Mouse (Mus musculus) gastrocnemius, adult 8-10 months (tissue): ENCODE measurements at regions not wholly inside any gene's neighbourhood (a gene's known extent, or its start where the extent isn't known, plus 50 kb on each side); places are given as distances from the start of the nearest gene placed in this dataset.

ENCODE experiments used
- DNase-seq, 2 experiments: peaks; one replicate each; pipeline ENCODE4 v3.0.0; 2022; ENCODE audit warnings: low spot score in 2 of 2

DNA sequence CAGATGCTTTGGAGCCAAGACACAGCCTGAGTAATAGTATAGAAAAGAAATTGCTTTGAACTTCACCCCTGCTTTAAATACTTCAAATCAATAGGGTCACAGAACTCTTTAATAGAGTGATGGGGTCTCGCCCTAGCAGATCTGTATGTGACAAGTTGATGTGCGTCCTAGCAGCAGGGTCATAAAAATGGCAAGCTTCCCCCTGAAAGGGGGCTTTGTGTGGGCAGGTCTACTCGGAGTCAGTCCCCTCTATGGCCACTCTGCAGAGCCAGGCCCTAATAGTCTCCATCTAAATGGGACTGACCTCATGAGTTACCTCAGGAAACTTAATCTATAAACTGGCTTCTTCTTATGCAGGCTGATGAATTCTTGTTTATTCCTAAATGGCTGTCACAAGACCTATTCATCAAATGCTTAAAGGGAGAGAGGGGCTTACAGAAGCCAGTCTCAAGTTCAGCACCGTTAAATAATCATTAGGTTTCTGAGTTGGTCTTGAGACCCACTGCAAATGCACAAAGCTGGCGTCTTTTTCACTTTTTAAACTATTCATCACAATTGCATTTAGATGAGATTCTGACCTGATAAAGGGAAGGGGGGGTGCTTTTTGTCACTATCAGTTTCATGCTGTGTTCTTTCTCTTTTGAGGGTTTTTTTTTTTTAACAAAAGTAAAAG lies 457.0 kb upstream of the Fam92a start:
- DNase-seq = no peak

DNA sequence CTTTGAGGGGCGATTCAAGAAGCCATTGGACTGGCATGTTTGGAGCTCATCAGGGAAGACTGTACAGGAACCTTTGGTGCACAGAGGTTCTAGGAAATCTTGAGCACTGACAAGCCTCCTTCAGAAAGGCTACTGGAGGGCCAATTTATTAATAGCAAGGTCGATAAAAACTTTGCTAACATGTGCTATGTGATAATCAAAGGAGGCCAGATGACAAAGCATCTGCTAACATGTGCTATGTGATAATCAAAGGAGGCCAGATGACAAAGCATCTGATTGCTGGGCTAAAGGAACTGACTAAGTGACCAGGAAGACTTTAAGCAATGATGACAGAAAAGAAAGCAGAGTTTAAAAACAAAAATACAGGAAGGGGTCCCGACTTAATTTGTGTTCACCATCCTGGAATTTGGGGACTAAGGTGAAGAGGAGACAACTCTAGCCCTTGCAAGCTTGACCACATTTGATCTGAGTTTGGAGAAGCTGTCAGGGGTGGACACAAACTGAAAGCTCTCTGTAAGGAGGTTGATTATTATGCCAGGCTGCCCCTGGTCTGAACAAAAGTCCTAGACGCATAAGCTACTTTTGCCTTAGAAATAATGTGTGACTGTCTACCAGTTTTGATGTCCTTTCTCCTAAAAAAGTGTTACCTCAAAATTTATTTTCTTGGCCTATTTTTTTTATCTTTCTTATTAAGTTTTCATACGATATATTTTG lies 455.5 kb upstream of the Fam92a start:
- DNase-seq = no peak

- no peak for DNase-seq
Observed at GRCm38 (mm10) chr4:12620756-12621270, 449.0 kb upstream of the Fam92a start.

GRCm38 (mm10) chr4:12620059-12620755 lies 448.4 kb upstream of the Fam92a start:
- DNase-seq = no peak

GRCm38 (mm10) chr4:12616665-12617064 lies 444.9 kb upstream of the Fam92a start:
- DNase-seq = no peak

DNA sequence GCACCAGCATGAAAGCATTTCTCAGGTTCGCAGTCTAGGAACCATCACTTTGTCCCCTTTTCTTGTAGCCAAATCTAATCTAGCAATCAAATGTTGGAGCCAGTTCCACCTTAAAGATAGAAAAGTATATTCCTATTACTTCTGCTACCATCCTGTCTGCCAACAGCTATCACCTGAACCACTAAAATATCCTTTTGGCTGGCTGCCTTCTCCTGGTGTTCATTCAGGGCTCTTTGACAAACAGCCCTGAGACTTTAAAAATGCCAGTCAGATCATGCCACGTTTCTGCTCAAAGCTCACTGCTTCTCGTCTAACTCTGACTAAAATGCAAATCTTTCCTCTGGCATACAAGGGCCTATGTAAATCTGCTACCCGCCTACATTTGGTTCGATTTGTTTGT lies 439.7 kb upstream of the Fam92a start:
- DNase-seq = no peak

DNA sequence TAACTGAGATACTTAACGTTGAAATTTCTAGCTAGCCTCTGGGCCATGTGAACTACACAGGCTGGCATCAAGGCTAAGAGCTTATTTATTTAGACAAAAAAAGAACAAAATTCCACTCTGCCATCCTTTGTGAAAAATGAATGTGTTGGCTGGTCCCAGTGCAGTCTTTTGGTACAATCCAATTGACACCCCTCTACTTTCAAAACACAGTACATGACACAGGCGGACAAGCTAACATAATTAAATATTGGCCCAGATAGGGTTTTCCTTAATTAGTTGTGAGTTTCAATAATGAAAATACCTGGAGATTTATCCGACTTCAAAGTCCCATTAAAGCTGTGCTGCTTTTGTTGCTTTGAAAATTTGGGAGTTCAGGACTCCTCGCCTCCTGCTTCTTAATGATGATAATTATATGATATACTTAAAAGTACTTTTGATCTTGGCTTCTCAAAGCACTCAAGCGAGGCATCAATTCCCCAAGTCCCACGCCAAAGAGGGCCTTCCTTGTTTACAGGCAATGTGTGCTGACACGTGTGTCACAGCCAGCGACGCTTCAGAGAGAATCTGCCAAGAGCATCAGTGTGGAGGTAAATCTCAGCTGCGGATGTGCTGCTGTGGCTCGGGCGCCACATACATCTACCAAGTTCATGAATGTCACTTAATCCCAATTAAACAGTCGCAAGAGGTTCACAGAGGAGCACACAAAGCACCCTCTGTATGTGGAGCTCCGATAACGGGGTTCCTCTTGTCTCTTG lies 429.5 kb upstream of the Fam92a start:
- DNase-seq = no peak

DNA sequence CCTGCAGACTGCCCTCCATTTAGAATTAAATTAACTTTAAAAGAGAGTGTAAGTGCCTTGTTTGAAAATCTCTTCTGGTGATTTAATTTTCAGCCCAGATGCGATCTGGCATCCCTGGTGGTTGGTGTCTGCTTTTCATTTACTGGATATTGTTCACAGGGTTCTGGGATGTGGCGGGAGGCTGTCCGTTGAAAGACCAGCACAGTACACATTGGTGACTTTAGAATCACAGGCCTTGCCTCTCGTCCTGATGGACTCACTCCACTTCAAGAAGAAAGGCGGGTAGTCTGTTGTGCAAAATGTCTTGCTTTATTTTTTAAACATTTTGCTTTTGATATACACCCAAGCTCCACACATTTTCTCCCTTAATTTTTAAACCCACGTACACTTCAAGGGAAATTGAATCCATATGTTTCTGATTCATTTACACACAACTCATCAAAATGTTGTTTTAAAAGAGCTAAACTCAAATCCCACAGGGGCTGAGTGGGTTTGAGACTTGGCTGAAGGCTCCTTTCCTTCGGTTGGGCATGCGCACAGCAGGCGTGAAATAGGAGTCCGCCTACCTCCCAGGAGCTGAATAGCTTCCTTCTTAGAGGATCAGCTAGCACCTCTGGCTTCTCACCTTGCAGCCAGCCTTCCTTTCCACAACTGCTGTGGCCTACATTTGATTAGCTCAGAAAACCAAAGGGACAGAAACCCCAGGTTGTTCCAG lies 424.1 kb upstream of the Fam92a start:
- DNase-seq = no peak

- no peak for DNase-seq
Observed at GRCm38 (mm10) chr4:12592973-12593372, 421.2 kb upstream of the Fam92a start.

DNA sequence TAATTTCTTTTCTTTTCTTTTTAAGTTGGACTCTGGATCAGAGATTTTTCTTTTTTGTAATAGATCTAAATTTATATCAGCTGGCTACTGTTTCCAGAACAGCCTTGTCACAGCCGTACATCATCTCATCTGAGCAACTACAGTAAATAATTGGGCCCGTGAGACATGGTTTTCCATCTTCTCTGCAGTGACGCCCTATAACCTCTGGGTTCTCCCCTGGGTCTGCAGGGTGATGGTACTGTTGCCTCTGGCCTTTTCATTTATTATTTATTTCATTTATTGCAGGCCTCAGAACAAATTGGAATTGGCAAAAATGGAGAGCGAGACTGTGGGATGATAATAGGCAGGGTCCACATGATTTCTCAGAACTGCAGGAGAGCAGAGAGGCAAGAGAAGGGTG lies 406.3 kb upstream of the Fam92a start:
- DNase-seq = no peak

DNA sequence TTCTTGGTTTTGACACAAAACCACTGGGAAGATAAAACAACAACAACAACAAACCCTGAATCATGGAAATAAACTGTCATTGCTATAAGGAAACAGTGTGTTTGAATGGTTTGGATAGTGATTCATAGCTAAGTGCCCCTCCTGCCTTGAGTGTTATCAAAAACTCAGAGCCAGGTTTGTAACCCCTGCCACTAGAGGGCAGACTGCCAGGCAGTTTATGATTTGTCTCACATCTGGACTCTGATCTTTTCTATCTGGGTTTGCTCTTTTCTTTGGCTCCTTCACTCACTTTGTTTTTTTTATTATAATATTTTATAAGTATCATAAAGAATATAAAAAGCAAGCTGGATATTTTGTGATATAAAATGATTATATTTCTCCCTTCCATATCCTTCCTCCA lies 400.1 kb upstream of the Fam92a start:
- DNase-seq = no peak

- no peak for DNase-seq
Observed at GRCm38 (mm10) chr4:12570689-12571088, 398.9 kb upstream of the Fam92a start.

DNA sequence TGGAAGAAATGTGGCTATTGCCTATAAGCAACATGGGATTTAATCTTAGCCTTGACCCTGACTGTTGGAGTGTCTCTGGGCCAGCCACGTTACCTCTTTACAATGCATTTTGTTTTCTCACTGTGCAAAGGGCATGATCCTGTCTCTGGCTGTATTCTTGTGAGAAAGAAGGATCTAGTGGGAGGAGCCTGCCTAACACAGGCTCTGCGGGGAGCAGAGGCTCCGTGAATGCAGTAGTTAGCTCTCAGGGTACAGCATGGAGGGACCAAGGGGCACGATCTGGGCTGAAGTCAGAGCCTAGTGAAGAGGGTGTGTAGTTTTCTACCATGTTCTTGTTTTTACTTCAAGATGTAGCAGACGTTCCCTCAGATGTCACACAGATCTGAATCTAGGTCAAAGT lies 395.8 kb upstream of the Fam92a start:
- no peak for DNase-seq

GRCm38 (mm10) chr4:12563016-12563415 lies 391.2 kb upstream of the Fam92a start:
- no peak for DNase-seq

GRCm38 (mm10) chr4:12560546-12560945 lies 388.7 kb upstream of the Fam92a start:
- DNase-seq = no peak

GRCm38 (mm10) chr4:12560015-12560414 lies 388.2 kb upstream of the Fam92a start:
- no peak for DNase-seq

- no peak for DNase-seq
Observed at GRCm38 (mm10) chr4:12557105-12557504, 385.3 kb upstream of the Fam92a start.

GRCm38 (mm10) chr4:12549265-12549664 lies 377.4 kb upstream of the Fam92a start:
- DNase-seq = no peak

- no peak for DNase-seq
Observed at GRCm38 (mm10) chr4:12543906-12544305, 372.1 kb upstream of the Fam92a start.

- DNase-seq = no peak
Observed at GRCm38 (mm10) chr4:12541508-12541907, 369.7 kb upstream of the Fam92a start.

DNA sequence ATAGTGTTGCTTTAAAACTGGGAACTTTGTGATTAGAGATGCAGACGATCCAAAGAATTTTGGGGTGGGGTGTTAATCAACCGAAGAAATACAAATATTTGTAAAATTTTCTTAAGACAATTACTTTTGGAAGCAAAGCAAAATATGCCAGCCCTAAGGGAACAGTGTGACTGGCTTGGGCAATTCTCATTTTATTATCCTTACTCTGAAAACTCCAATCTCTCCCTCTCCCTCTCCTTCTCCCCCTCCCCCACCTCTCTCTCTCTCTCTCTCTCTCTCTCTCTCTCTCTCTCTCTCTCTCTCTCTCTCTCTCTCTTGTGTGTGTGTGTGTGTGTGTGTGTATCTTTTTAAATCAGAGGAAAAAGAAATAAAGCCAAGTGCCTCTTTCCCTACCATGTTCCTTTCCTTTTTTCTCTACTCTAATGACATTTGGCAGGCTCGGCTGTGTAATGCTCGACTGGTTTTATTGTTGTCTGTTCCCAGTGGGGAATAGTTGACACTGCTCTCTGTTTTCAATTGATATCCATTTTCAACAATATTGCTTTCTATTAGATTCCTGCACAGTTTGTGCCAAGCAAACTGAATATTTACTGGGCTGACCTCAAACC lies 367.5 kb upstream of the Fam92a start:
- DNase-seq = no peak
